Mouse (Mus musculus): ENCODE results near the gene Wasf1. TPM values are rescaled to one million over a fixed set of nuclear protein-coding genes. Genes with fewer than 3 reads are reported as not detected.

The Wasf1 gene
- total RNA-seq, 1 experiment = 5.2 TPM

GRCm38 (mm10) chr10:40906131-40906530 lies 22.9 kb downstream of the Wasf1 start:
- Histone ChIP-seq H3K27ac (ENCODE audit: insufficient read depth, low read depth, low read length, poor library complexity, severe bottlenecking) (no peak overlapping the region), H3K36me3 (ENCODE audit: control insufficient read depth, insufficient read depth, low read length, poor library complexity, severe bottlenecking) (no peaks in the 10 kb centered on the region), H3K4me1 (ENCODE audit: control insufficient read depth in 2 of 2, insufficient read depth in 2 of 2, low read length in 2 of 2, poor library complexity in 1 of 2) (peaks cover 3 to 5% of the 10 kb centered on the region in 2 experiments; a peak in 1 of 4 replicates), H3K4me3 (ENCODE audit: insufficient read depth in 1 of 2, low read depth in 1 of 2, low read length in 2 of 2, poor library complexity in 1 of 2, severe bottlenecking in 1 of 2) (no peak overlapping the region), H3K9me3 (ENCODE audit: control insufficient read depth, insufficient read depth, low read depth, low read length) (no peaks in the 10 kb centered on the region), H3K9ac (ENCODE audit: insufficient read depth, low read depth, low read length, poor library complexity, severe bottlenecking) (no peak overlapping the region)
- TF ChIP-seq CHD2 (IDR thresholded peaks at IDR 0.05; ENCODE audit: low read depth, low read length) (no peak), ZNF384 (IDR thresholded peaks at IDR 0.05; ENCODE audit: low read depth, low read length) (no peak), HCFC1 (IDR thresholded peaks at IDR 0.05; ENCODE audit: borderline replicate concordance, insufficient read depth, low read length) (no peak), ZC3H11A (IDR thresholded peaks at IDR 0.05; ENCODE audit: borderline replicate concordance, low read depth, low read length) (no peak), MAFK (IDR thresholded peaks at IDR 0.05; ENCODE audit: insufficient read depth, low read depth, low read length) (no peak)
- no peak for DNase-seq (ENCODE audit: low read depth, low spot score)
- in situ Hi-C loops (cut with MboI; ENCODE audit: low sequenced_read_pairs in 2 of 2, unreplicated experiment in 2 of 2) = no loop called here

- no peak overlapping the region for H3K9ac ChIP-seq (ENCODE audit: insufficient read depth, low read depth, low read length, poor library complexity, severe bottlenecking)
- in situ Hi-C loops (cut with MboI; ENCODE audit: low sequenced_read_pairs in 2 of 2, unreplicated experiment in 2 of 2) = no loop called here
- DNase-seq (ENCODE audit: low read depth, low spot score) = no peak
- no peak for TF ChIP-seq ZNF384 (IDR thresholded peaks at IDR 0.05; ENCODE audit: low read depth, low read length)
- no peak for TF ChIP-seq HCFC1 (IDR thresholded peaks at IDR 0.05; ENCODE audit: borderline replicate concordance, insufficient read depth, low read length)
- TF ChIP-seq MAFK (IDR thresholded peaks at IDR 0.05; ENCODE audit: insufficient read depth, low read depth, low read length) = no peak
- TF ChIP-seq ZC3H11A (IDR thresholded peaks at IDR 0.05; ENCODE audit: borderline replicate concordance, low read depth, low read length) = no peak
- no peak for TF ChIP-seq CHD2 (IDR thresholded peaks at IDR 0.05; ENCODE audit: low read depth, low read length)
- no peak overlapping the region for H3K4me3 ChIP-seq (ENCODE audit: insufficient read depth in 1 of 2, low read depth in 1 of 2, low read length in 2 of 2, poor library complexity in 1 of 2, severe bottlenecking in 1 of 2)
- H3K27ac ChIP-seq (ENCODE audit: insufficient read depth, low read depth, low read length, poor library complexity, severe bottlenecking) = no peak overlapping the region
- no peaks in the 10 kb centered on the region for H3K9me3 ChIP-seq (ENCODE audit: control insufficient read depth, insufficient read depth, low read depth, low read length)
- peaks cover 3 to 7% of the 10 kb centered on the region in 2 experiments; a peak in 1 of 4 replicates for H3K4me1 ChIP-seq (ENCODE audit: control insufficient read depth in 2 of 2, insufficient read depth in 2 of 2, low read length in 2 of 2, poor library complexity in 1 of 2)
- H3K36me3 ChIP-seq (ENCODE audit: control insufficient read depth, insufficient read depth, low read length, poor library complexity, severe bottlenecking) = no peaks in the 10 kb centered on the region; the same call in 1 of the 2 replicates
Measured at GRCm38 (mm10) chr10:40906802-40907201, 23.5 kb downstream of the Wasf1 start.

GRCm38 (mm10) chr10:40908580-40908979 lies 25.3 kb downstream of the Wasf1 start:
- TF ChIP-seq CHD2 (IDR thresholded peaks at IDR 0.05; ENCODE audit: low read depth, low read length) (no peak), ZC3H11A (IDR thresholded peaks at IDR 0.05; ENCODE audit: borderline replicate concordance, low read depth, low read length) (no peak), ZNF384 (IDR thresholded peaks at IDR 0.05; ENCODE audit: low read depth, low read length) (no peak), HCFC1 (IDR thresholded peaks at IDR 0.05; ENCODE audit: borderline replicate concordance, insufficient read depth, low read length) (no peak), MAFK (IDR thresholded peaks at IDR 0.05; ENCODE audit: insufficient read depth, low read depth, low read length) (no peak)
- in situ Hi-C loops (cut with MboI; ENCODE audit: low sequenced_read_pairs in 2 of 2, unreplicated experiment in 2 of 2) = no loop called here

GRCm38 (mm10) chr10:40910811-40911210 lies 27.5 kb downstream of the Wasf1 start:
- no peak for TF ChIP-seq ZNF384 (IDR thresholded peaks at IDR 0.05; ENCODE audit: low read depth, low read length)
- no peak for TF ChIP-seq ZC3H11A (IDR thresholded peaks at IDR 0.05; ENCODE audit: borderline replicate concordance, low read depth, low read length)
- no peak for TF ChIP-seq MAFK (IDR thresholded peaks at IDR 0.05; ENCODE audit: insufficient read depth, low read depth, low read length)
- TF ChIP-seq CHD2 (IDR thresholded peaks at IDR 0.05; ENCODE audit: low read depth, low read length) = no peak
- no peak for TF ChIP-seq HCFC1 (IDR thresholded peaks at IDR 0.05; ENCODE audit: borderline replicate concordance, insufficient read depth, low read length)
- Histone ChIP-seq H3K27ac (ENCODE audit: insufficient read depth, low read depth, low read length, poor library complexity, severe bottlenecking) (no peak overlapping the region; the same call in 1 of the 2 replicates), H3K36me3 (ENCODE audit: control insufficient read depth, insufficient read depth, low read length, poor library complexity, severe bottlenecking) (no peaks in the 10 kb centered on the region; the same call in 1 of the 2 replicates), H3K9ac (ENCODE audit: insufficient read depth, low read depth, low read length, poor library complexity, severe bottlenecking) (no peak overlapping the region), H3K4me1 (ENCODE audit: control insufficient read depth in 2 of 2, insufficient read depth in 2 of 2, low read length in 2 of 2, poor library complexity in 1 of 2) (peaks cover 0 to 4% of the 10 kb centered on the region in 2 experiments; a peak in 1 of 4 replicates), H3K9me3 (ENCODE audit: control insufficient read depth, insufficient read depth, low read depth, low read length) (no peaks in the 10 kb centered on the region), H3K4me3 (ENCODE audit: insufficient read depth in 1 of 2, low read depth in 1 of 2, low read length in 2 of 2, poor library complexity in 1 of 2, severe bottlenecking in 1 of 2) (peak overlapping the region; percentile 23 to 49)
- DNase-seq (ENCODE audit: low read depth, low spot score) = peak; percentile 16
- in situ Hi-C loops (cut with MboI; ENCODE audit: low sequenced_read_pairs in 2 of 2, unreplicated experiment in 2 of 2) = no loop called here

More at GRCm38 (mm10) chr10:40908580-40908979, 25.3 kb downstream of the Wasf1 start:
- Histone ChIP-seq H3K4me1 (ENCODE audit: control insufficient read depth in 2 of 2, insufficient read depth in 2 of 2, low read length in 2 of 2, poor library complexity in 1 of 2) (peaks cover 0 to 4% of the 10 kb centered on the region in 2 experiments; a peak in 1 of 4 replicates), H3K36me3 (ENCODE audit: control insufficient read depth, insufficient read depth, low read length, poor library complexity, severe bottlenecking) (no peaks in the 10 kb centered on the region; the same call in 1 of the 2 replicates), H3K27ac (ENCODE audit: insufficient read depth, low read depth, low read length, poor library complexity, severe bottlenecking) (no peak overlapping the region), H3K9ac (ENCODE audit: insufficient read depth, low read depth, low read length, poor library complexity, severe bottlenecking) (no peak overlapping the region), H3K4me3 (ENCODE audit: insufficient read depth in 1 of 2, low read depth in 1 of 2, low read length in 2 of 2, poor library complexity in 1 of 2, severe bottlenecking in 1 of 2) (no peak overlapping the region), H3K9me3 (ENCODE audit: control insufficient read depth, insufficient read depth, low read depth, low read length) (no peaks in the 10 kb centered on the region)
- no peak for DNase-seq (ENCODE audit: low read depth, low spot score)
